Mouse (Mus musculus): ENCODE data around the gene Tescl.

The Tescl gene

DNA sequence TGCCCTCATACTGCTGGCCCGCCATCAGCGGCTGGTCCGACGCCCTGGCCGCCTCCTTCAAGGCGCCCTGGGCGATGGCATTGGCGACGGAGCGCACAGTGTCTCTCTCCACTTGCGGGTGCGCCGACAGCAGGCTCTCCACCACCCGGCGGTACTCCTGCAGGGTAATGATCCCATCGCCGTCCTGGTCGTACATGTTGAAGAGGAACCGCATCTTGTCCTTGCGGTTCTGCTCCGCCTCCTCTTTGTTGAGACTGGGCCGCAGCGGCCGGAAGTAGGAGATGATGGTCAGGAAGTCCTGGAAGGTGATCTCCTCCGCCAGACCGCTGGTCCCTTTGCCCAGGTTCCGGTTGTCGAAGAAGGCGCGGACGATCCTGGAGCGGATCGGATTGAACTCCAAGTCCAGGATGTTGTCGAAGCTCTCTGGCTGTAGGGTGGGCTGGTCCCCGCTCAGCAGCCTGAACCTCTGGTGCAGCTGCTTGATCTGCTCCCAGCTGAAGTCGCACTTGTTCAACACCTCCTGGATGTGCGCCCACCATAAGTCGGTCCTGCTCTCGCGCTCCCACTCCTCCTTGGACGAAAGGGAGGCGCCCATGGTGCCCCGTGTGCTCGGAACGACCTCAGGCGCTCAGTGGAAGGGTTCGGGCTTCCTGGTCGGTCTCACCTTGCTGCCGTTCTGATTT lies at the start of gene Tescl:
TSS of gene Tescl (minus strand) at position 633 of the 683 bp plus-strand sequence.
- no peak for DNase-seq (ENCODE audit: extremely low spot score)

DNA sequence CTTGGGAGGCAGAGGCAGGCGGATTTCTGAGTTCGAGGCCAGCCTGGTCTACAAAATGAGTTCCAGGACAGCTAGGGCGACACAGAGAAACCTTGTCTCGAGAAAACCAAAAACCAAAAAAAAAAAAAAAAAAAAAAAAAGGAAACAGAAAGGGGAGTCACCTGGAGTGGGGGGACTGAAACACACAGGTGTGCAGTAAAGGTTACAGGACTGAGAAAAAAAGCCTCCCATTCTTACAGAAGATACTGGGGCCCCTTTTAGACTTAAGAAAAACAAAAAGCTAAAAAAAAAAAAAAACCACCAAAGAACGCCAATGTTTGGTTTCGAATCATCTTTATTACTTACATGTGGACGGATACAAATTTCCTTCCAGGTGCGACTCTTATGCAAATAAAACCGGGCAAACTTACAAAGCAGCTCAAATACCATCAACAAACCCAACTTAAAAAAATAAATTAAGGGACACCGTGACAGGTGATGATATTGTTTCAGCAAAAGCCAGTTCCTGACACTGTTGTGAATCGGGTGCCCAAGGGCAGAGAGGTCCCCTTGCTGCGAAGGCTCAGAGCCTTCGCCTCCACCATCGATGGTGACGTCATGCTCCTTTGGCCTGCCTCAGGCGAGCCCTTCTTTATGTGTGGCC lies 49.1 kb upstream of the Tescl start:
- no peak for DNase-seq (ENCODE audit: extremely low spot score)

GRCm38 (mm10) chr7:24380370-24380769 lies 46.6 kb upstream of the Tescl start:
- no peak for DNase-seq (ENCODE audit: extremely low spot score)

DNA sequence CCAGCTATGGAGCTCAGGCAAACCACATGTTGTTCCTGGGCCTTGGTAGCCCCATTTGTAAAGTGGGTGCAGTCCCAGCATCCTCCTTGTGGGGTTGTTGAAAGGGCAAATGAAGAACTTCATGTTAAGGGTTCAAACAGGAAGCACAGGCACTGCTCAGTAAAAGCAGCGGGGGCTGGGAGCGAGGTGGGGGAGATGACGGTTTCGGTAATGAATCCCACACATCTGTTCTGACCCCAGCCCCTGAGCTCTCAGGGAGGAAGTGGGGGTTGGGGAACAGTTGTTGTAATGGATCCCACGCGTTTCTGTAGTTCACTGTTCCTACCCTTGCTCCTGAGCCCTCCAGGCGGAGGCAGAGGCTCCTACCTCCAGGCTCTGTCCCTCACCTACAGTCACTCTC lies 46.2 kb upstream of the Tescl start:
- DNase-seq (ENCODE audit: extremely low spot score): no peak

DNA sequence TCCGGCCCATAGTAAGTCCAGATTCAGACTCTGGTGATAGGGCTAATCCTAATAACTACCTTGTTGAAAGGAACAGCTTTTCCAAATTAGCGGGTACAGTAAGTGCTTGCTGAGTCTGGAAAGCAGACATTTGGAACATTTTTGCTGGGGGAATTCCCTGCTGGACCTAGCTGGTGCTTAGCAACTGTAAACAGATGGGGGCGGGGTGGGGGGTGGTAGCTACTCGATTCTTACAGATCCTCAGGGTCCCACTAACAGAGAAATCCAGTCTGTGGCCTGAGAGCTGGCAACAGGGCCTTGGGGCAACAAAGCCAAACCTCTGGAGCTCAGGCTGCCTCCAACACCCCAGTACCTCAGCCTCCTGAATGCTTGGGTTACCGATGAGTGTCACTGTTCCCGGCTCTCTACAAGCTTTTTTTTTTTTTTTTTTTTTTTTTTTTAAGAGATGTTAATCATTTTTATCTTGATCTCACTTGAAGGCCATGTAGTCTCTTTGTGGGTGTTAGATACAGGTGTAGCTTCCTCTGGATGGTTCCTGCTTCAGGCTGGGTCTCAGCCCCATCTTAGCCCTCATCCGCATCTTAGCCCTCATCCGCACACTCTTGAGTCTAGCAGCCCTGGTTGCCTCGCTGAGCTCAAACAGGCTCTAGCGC lies 44.4 kb upstream of the Tescl start:
- DNase-seq (ENCODE audit: extremely low spot score): no peak

GRCm38 (mm10) chr7:24377091-24377865 lies 43.5 kb upstream of the Tescl start:
- DNase-seq (ENCODE audit: extremely low spot score): peak; percentile 58

- DNase-seq (ENCODE audit: extremely low spot score): no peak
Measured at GRCm38 (mm10) chr7:24376456-24376855, 42.7 kb upstream of the Tescl start.

GRCm38 (mm10) chr7:24373538-24374379 lies 40.0 kb upstream of the Tescl start:
- DNase-seq (ENCODE audit: extremely low spot score): no peak

- DNase-seq (ENCODE audit: extremely low spot score): no peak
Measured at GRCm38 (mm10) chr7:24372786-24373185, 39.0 kb upstream of the Tescl start.

- no peak for DNase-seq (ENCODE audit: extremely low spot score)
Measured at GRCm38 (mm10) chr7:24372300-24372699, 38.6 kb upstream of the Tescl start.

DNA sequence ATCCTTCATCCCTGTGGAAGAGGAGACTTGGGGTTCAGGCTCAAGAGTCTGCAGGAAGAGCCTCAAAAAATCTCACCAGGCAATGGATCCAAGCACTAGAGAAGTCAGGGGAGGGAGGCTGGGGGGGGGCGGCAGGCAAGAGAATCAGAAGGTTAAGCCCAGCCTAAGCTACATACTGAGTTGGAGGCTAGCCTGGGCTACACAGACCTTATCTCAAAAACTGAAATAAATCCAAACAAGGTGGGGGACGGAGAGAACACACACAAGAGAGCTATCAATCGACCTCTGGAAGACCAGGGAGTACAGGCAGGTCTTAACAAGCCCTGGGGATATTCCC lies 38.0 kb upstream of the Tescl start:
- no peak for DNase-seq (ENCODE audit: extremely low spot score)

GRCm38 (mm10) chr7:24371012-24371808 lies 37.5 kb upstream of the Tescl start:
- DNase-seq (ENCODE audit: extremely low spot score): no peak

DNA sequence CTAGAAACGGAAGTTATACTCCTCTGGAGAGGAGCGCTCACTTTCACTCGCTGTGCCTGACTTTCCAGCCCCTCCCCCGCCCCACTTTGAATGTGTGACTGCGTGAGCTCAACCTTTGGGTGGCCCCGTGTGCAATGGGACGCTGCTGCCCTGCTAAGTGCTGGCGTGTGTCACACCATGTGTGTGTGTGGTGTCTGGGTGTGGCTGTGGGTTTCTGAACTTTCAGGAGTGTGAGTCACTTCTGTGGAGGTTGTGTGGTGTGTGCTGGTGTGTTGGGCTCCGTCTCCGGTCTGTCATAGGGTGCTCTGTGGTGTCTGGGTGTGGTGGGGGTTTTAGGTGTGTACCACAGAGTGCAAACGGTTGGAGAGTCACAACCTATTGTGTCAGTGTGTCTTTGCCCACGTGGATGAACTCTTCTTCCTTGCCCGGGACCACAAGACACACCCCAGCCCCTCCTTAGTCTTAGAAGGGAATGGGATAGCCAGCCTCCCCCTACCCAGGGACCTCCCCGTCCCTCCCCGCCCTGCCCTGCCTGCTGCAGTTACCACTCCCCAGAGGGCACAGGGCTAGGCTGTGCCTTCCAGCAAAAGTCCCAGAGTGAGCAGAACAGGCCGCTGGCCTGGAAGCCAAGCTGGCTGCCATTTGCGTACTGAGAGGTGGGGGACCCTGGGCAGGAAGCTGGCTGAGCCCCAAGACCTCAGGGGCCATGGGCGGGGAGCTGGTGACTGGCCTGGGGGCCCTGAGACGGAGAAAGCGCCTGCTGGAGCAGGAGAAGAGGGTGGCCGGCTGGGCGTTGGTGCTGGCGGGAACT lies 36.2 kb upstream of the Tescl start, which contains the start of gene Kcnn4:
TSS of gene Kcnn4 (plus strand) at position 533 of the 811 bp plus-strand sequence.
- no peak for DNase-seq (ENCODE audit: extremely low spot score)

- no peak for DNase-seq (ENCODE audit: extremely low spot score)
Measured at GRCm38 (mm10) chr7:24368946-24369345, 35.2 kb upstream of the Tescl start.

DNA sequence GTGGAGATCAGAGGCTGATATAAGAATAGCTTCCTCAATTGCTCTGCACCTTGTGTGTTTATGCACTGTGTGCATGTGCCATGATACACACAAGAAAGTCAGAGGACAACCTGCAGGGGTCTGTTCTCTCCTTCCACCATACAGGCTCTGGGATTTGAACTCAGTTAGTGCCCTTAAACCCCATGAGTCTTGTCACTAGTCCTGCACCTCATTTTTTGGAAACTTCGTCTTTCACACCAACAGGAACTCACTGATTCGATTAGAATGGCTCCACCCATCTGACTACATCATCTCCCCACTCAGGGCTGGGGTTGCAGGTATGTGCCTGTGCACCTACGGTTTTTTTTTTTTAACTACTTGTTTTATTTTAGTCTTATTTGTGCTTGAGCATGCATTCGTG lies 34.5 kb upstream of the Tescl start:
- DNase-seq (ENCODE audit: extremely low spot score): no peak

DNA sequence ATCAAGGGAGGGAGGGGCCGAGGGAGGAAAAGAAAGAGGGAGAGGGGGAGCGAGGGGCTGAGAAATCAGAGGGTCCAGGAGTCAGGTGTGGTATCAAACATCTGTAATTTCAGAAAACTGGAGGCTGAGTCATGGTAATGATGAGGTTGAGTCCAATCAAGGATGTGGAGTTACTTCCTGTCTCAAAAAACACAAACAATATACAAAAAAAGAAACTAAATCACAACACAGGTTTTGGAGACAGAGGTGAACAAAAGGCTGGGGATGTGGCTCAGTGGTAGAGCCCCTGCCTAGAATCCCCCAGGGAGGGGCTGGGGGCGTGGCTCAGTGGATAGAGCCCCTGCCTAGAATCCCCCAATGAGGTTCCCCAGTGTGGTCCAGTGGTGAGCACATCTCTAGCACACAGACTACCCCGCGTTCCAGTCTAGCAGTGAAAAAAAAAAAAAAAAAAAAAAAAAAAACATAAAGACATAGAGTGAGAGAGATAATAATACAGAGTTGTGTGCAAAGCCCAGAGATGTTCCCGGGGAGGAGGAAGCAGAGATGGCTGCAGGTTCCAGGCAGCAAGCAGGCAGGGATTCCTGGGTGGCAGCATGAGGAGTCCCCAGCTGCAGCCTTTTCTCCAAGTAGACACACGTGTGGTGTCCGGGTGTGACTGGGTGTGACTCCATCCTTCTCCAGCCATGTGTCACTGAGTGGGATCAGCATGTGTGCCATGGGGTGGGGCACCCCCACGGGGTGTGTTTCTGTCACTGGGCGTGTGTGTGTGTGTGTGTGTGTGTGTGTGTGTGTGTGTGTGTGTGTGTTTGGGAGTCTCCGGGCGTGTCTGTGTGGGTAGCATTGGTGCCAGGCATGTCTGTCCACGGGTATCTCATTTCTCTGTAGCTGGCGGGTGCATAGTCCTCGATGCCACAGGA lies 33.2 kb upstream of the Tescl start:
- no peak for DNase-seq (ENCODE audit: extremely low spot score)

GRCm38 (mm10) chr7:24365258-24366014 lies 31.7 kb upstream of the Tescl start:
- DNase-seq (ENCODE audit: extremely low spot score): no peak

DNA sequence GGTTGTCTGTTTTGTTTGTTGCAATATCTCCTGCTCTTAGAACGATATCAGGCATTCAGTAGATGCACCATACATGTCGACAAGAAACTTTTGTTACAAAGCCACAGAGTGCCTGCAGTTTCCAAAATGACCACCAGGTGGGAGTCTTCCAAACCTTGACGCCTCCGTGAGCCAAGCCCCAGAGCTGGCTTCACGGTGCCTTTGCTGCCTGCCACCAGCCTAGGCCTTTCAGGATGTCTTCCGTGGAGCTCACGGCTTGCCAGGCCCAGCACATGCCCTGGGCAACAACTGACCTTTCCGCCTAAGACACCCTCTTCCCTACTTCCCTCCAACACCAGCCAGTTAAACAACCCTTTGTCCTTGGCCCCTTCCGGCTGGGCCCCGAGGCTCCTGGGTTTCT lies 31.1 kb upstream of the Tescl start:
- DNase-seq (ENCODE audit: extremely low spot score): peak; percentile 74

Measured in embryo, embryonic 9.5 days (tissue).